Mouse (Mus musculus): ENCODE data around the gene Agtpbp1. TPM values are rescaled to one million over a fixed set of nuclear protein-coding genes. Genes with fewer than 3 reads are reported as not detected.
A peak's percentile ranks its signal among the peaks of the same experiment; 100 is the strongest.

Gene Agtpbp1
- polyA plus RNA-seq, 1 experiment from 2014 or later = 9.3 TPM

DNA sequence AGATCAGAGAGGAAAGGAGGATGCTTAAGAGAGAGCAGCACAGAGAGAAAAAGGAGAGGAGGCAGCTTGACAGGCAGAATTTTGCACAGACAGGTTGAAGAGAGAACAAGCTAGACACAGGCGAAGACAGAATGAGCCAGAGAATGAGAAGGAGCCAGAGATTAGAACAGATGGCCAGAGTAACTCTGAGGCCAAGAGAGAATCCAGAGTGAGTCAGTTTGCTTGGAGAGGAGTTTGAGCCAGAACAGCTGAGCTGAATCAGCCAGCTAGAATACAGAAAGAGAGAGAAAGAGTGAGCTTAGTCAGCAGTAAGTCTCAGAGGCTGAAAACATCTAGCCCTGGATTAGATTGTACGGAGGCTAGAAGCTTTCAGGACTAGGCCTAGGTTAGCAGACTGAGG, 12.5 kb downstream of the Agtpbp1 start:
- ATAC-seq (ENCODE audit: insufficient number of reproducible peaks, insufficient read depth, low FRiP score, low TSS enrichment, low read depth) = no peak
- Histone ChIP-seq H3K27ac (no peak overlapping the region), H3K27me3 (no peaks in the 10 kb centered on the region), H3K4me1 (replicated peaks) (no peaks in the 10 kb centered on the region), H3K9ac (replicated peaks) (no peak overlapping the region), H3K4me2 (no peak overlapping the region), H3K9me3 (no peaks in the 10 kb centered on the region), H3K36me3 (no peaks in the 10 kb centered on the region), H3K4me3 (replicated peaks) (no peak overlapping the region)
- 82% methylated on average over 2 of the region's 2 CpGs for WGBS

DNA sequence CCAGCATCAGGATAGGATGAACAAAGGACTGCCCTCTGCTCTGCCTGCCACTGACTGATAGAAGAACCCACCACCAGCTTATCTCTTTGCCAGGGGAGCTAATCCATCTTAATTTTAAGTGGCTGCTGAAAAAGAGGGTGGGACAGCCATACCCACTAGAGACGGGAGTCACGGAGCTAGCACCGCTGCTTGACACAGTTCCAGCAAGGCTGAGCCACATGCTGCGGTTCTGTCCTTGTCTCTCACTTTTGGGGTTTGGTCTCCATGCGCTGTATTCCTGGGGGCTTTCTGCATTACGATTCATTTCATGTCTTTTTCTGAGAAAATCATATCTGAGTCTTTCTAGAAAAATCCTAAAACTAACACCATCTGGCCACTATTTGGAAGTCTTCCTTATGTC, 13.9 kb downstream of the Agtpbp1 start:
- H3K27me3 ChIP-seq = no peaks in the 10 kb centered on the region; the same call in 1 of the 2 replicates
- 87% methylated on average over 6 of the region's 6 CpGs for WGBS
- ATAC-seq (ENCODE audit: insufficient number of reproducible peaks, insufficient read depth, low FRiP score, low TSS enrichment, low read depth) = no peak
- H3K4me3 ChIP-seq (replicated peaks) = no peak overlapping the region
- H3K4me2 ChIP-seq = no peak overlapping the region
- no peaks in the 10 kb centered on the region for H3K4me1 ChIP-seq (replicated peaks)
- no peak overlapping the region for H3K27ac ChIP-seq
- H3K9ac ChIP-seq (replicated peaks) = no peak overlapping the region
- no peaks in the 10 kb centered on the region for H3K36me3 ChIP-seq
- no peaks in the 10 kb centered on the region for H3K9me3 ChIP-seq

DNA sequence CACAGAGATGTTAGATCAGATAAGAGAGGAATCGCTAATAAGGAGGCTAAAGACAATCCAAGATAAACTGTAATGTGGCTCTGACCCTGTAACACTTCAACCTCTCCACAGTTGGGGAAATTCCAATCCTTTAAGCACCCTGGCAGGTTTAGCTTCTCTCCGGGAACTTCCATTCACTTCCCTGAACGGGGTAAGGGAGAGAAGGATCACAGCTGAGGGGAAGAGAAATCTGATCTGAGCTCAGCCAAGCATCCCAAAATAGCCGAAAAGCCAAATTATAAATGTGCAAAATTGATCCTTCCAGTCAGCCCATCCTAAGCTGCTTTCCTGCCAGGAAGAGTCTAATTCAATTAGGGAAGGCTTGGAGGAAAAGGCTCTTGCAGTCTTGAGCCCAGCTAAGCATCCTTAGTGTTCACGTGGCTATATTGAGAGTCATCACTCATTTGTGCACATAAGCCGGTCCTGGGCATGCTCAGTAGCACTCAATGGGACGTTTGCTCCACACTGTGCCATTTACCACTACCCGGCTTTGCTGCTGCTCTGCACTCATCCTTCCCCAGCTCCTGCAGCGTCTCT, 19.0 kb downstream of the Agtpbp1 start:
- H3K27me3 ChIP-seq = no peaks in the 10 kb centered on the region; the same call in 1 of the 2 replicates
- no peak overlapping the region for H3K27ac ChIP-seq
- H3K36me3 ChIP-seq = no peaks in the 10 kb centered on the region
- 73% methylated on average over 9 of the region's 9 CpGs for WGBS
- H3K9me3 ChIP-seq = no peaks in the 10 kb centered on the region
- no peak overlapping the region for H3K4me3 ChIP-seq (replicated peaks)
- H3K4me1 ChIP-seq (replicated peaks) = no peaks in the 10 kb centered on the region
- no peak for ATAC-seq (ENCODE audit: insufficient number of reproducible peaks, insufficient read depth, low FRiP score, low TSS enrichment, low read depth)
- no peak overlapping the region for H3K4me2 ChIP-seq
- no peak overlapping the region for H3K9ac ChIP-seq (replicated peaks)

DNA sequence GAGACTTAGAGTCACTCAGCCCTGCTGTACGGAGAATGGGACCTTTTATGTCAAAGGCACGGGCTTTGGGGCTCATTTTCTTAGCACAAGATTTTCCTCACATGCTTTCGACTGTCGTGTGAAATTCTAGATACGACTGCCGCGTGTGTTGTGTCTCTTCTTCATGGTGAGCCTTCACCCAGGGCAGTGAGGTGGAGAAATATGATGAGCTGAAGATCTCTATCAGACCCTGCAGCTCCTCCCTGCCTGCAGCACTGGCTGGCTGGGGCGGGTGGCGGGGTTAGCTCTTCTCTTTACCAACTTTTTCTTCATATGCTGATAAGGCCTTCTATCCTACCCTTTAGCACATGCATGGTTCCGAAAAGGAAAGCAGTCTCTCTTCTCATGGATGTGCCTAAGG, 20.1 kb downstream of the Agtpbp1 start:
- no peak overlapping the region for H3K27ac ChIP-seq
- H3K4me3 ChIP-seq (replicated peaks) = no peak overlapping the region
- no peak for ATAC-seq (ENCODE audit: insufficient number of reproducible peaks, insufficient read depth, low FRiP score, low TSS enrichment, low read depth)
- no peaks in the 10 kb centered on the region for H3K9me3 ChIP-seq
- no peaks in the 10 kb centered on the region for H3K4me1 ChIP-seq (replicated peaks)
- WGBS = 83% methylated on average over 10 of the region's 10 CpGs
- no peaks in the 10 kb centered on the region; the same call in 1 of the 2 replicates for H3K27me3 ChIP-seq
- no peak overlapping the region for H3K9ac ChIP-seq (replicated peaks)
- no peak overlapping the region for H3K4me2 ChIP-seq
- H3K36me3 ChIP-seq = no peaks in the 10 kb centered on the region

DNA sequence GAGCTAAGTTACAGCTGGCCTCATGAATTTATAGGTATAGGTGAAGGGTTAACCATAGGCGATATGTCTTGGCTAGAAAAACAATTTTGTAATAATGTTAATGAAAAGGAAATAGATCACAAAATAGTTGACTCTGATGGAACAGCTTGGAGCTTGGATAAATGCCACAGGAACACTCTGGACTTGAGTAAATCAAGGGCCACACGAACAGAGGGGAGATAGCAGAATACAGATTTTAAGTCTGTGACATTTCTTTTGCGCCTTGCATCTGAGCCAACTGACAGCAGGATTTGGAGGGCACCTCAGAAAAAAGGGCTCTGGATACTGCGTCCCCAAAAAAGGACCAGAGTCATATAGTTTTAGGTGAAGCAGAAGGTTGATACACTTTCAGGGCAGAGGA, 20.5 kb downstream of the Agtpbp1 start:
- H3K9ac ChIP-seq (replicated peaks) = no peak overlapping the region
- H3K27me3 ChIP-seq = no peaks in the 10 kb centered on the region; the same call in 1 of the 2 replicates
- ATAC-seq (ENCODE audit: insufficient number of reproducible peaks, insufficient read depth, low FRiP score, low TSS enrichment, low read depth) = no peak
- no peaks in the 10 kb centered on the region for H3K36me3 ChIP-seq
- no peak overlapping the region for H3K4me2 ChIP-seq
- H3K9me3 ChIP-seq = no peaks in the 10 kb centered on the region
- no peak overlapping the region for H3K4me3 ChIP-seq (replicated peaks)
- no peaks in the 10 kb centered on the region for H3K4me1 ChIP-seq (replicated peaks)
- WGBS = 89% methylated on average over 4 of the region's 4 CpGs
- no peak overlapping the region for H3K27ac ChIP-seq

DNA sequence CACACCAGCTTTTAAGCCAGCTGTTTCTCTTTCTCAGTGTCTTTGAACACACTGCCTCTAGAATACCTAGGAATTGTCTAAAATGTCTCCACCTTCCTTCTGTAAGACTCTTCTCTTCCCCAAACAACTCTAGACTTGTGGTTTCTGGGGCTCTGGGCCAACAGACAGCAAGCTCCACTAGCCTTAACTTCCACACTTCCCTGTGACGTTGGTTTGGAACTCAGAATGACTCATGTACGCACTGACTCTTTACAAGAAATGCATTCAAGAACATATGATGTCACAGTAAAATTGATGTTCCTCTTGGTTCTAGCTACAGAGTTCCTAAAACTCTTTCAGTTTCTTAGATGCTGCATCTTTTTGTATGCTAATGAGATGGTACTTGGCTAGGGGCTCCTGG, 22.6 kb downstream of the Agtpbp1 start:
- Histone ChIP-seq H3K27me3 (no peaks in the 10 kb centered on the region; the same call in 1 of the 2 replicates), H3K9me3 (no peaks in the 10 kb centered on the region), H3K9ac (replicated peaks) (no peak overlapping the region), H3K4me1 (replicated peaks) (peaks cover 4% of the 10 kb centered on the region; the same call in 1 of the 2 replicates), H3K36me3 (no peaks in the 10 kb centered on the region), H3K4me3 (replicated peaks) (no peak overlapping the region), H3K4me2 (no peak overlapping the region), H3K27ac (no peak overlapping the region)
- 92% methylated on average over 2 of the region's 2 CpGs for WGBS
- no peak for ATAC-seq (ENCODE audit: insufficient number of reproducible peaks, insufficient read depth, low FRiP score, low TSS enrichment, low read depth)

DNA sequence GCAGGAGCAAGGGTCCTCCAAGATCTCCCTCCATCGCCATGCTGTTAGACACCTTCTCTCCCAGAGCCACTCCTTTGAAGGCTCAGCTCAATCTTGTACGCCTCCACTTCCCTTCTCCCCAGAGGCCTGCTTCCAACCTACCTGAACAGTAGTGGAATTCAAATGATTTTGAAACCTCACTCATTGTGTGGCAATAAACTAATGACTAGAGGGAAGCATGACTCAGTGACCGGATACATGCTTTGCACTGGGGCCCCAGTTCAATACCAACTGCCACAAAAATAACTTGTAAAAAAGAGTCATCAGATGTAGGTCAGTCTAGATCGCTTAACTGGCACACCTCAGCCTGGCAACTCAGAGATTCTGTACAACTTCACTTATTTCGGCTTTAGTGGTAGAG, 26.3 kb downstream of the Agtpbp1 start:
- no peak overlapping the region for H3K4me2 ChIP-seq
- WGBS = 88% methylated on average over 5 of the region's 5 CpGs
- H3K4me1 ChIP-seq (replicated peaks) = peaks cover 16% of the 10 kb centered on the region
- no peak overlapping the region for H3K4me3 ChIP-seq (replicated peaks)
- no peak overlapping the region for H3K9ac ChIP-seq (replicated peaks)
- no peak for ATAC-seq (ENCODE audit: insufficient number of reproducible peaks, insufficient read depth, low FRiP score, low TSS enrichment, low read depth)
- no peaks in the 10 kb centered on the region for H3K9me3 ChIP-seq
- no peak overlapping the region for H3K27ac ChIP-seq
- H3K27me3 ChIP-seq = 0 out of 2 replicates have a peak, but pooled peaks cover 4% of the 10 kb centered on the region
- H3K36me3 ChIP-seq = no peaks in the 10 kb centered on the region

DNA sequence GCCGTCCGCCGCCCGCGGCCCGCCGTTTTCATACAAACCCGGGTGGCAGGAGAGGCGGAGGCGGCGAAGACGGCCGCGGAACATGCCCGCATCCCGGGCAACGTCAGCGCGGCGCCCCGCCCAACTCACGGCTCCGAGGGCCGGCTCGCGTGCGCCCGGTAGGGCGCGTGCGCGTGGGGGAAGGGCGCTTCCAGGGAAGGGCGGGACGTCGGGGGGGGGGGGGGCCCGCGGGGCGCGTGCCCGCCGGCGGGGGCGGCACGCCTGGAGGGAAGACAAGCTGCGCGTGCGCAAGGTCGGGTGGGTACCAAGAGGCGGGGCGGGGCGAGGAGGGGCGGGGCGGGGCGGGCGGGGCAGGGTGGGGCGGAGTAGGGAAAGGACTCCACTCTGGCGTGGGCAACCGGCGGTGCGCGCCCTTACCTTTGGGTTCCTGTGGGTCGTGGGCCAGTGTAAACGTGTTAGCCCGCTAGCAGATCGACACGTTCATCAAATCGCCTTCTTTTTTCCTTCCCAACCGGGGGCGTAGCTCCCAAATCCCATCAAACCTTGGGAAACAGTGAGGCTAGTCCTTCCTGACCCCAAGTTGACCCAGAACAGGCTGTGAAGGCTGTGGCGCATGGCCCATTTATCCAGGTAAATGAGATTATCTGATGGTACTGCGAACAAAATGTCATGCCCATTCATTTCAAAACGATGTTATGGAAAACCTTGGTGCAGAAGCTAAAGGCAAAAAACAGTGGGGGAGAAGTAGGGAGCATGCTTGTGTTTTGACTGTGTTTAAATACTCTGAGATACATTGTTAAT, 27.6 kb downstream of the Agtpbp1 start:
- H3K4me2 ChIP-seq = peak overlapping the region; percentile 92
- H3K9me3 ChIP-seq = no peaks in the 10 kb centered on the region
- peak overlapping the region; percentile 78 for H3K9ac ChIP-seq (replicated peaks)
- peak overlapping the region; percentile 59; the same call in 1 of the 2 replicates for H3K27ac ChIP-seq
- WGBS = under 1% methylated on average over 45 of the region's 73 CpGs
- H3K4me3 ChIP-seq (replicated peaks) = peak overlapping the region; percentile 87
- H3K4me1 ChIP-seq (replicated peaks) = peaks cover 16% of the 10 kb centered on the region
- H3K27me3 ChIP-seq = 0 out of 2 replicates have a peak, but pooled peaks cover 4% of the 10 kb centered on the region
- peak; percentile 75; the same call in 1 of the 2 replicates for ATAC-seq (ENCODE audit: insufficient number of reproducible peaks, insufficient read depth, low FRiP score, low TSS enrichment, low read depth)
- H3K36me3 ChIP-seq = no peaks in the 10 kb centered on the region

DNA sequence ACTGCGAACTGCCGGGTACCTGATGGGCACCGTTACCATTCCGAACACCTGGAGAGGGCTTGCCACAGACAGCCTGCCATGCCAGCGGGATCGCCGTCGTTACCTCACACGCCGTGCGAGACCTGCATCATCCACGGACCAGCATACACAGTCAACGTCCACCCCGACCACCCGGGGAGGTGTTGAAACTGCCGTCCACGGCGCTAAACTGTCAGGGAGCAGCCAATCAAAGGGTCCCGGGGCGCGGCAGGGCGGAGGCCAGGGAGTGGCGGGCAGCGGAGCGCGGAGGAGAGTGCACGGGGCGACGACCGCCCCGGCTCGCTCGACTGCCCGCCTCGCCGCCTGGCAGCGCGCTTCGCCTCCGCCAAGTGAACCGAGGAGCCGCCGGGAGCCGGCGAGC, 28.4 kb downstream of the Agtpbp1 start:
- peak overlapping the region; percentile 59; the same call in 1 of the 2 replicates for H3K27ac ChIP-seq
- peak; percentile 24 for ATAC-seq (ENCODE audit: insufficient number of reproducible peaks, insufficient read depth, low FRiP score, low TSS enrichment, low read depth)
- WGBS = 1% methylated on average over 38 of the region's 45 CpGs
- H3K27me3 ChIP-seq = 0 out of 2 replicates have a peak, but pooled peaks cover 4% of the 10 kb centered on the region
- no peaks in the 10 kb centered on the region for H3K9me3 ChIP-seq
- H3K9ac ChIP-seq (replicated peaks) = peak overlapping the region; percentile 78
- H3K4me2 ChIP-seq = peak overlapping the region; percentile 92
- H3K4me1 ChIP-seq (replicated peaks) = peaks cover 16% of the 10 kb centered on the region
- no peaks in the 10 kb centered on the region for H3K36me3 ChIP-seq
- peak overlapping the region; percentile 87 for H3K4me3 ChIP-seq (replicated peaks)

DNA sequence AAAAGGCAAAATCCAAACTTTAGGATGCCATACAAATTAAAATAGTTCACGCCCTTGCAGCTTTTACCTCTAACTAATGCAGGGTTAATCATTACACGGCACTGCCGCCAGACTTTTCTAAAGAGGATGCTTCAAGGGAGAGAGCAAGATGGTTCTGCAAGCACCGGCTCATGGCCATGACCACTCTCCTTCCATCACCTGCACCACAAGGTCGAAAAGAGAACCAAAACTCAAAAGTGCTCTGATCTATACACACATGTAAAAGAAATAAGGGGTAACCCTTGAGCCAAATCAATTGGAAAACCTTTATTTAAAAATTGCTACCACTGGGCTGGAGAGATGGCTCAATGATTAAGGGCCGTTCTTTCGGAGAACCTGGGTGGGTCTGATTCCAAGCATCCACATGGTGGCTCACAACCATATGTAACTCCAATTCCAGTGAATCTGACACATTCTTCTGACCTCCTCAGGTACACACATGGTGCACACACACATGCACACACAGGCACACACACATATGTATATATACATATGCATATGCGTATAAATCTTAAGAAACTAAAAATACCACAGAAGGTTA, 29.3 kb downstream of the Agtpbp1 start:
- H3K36me3 ChIP-seq = no peaks in the 10 kb centered on the region
- H3K4me1 ChIP-seq (replicated peaks) = peaks cover 16% of the 10 kb centered on the region
- ATAC-seq (ENCODE audit: insufficient number of reproducible peaks, insufficient read depth, low FRiP score, low TSS enrichment, low read depth) = no peak
- peak overlapping the region; percentile 92 for H3K4me2 ChIP-seq
- H3K9ac ChIP-seq (replicated peaks) = no peak overlapping the region
- H3K27ac ChIP-seq = no peak overlapping the region
- no peak overlapping the region for H3K4me3 ChIP-seq (replicated peaks)
- H3K27me3 ChIP-seq = 0 out of 2 replicates have a peak, but pooled peaks cover 4% of the 10 kb centered on the region
- WGBS = 73% methylated on average over 8 of the region's 8 CpGs
- no peaks in the 10 kb centered on the region for H3K9me3 ChIP-seq

DNA sequence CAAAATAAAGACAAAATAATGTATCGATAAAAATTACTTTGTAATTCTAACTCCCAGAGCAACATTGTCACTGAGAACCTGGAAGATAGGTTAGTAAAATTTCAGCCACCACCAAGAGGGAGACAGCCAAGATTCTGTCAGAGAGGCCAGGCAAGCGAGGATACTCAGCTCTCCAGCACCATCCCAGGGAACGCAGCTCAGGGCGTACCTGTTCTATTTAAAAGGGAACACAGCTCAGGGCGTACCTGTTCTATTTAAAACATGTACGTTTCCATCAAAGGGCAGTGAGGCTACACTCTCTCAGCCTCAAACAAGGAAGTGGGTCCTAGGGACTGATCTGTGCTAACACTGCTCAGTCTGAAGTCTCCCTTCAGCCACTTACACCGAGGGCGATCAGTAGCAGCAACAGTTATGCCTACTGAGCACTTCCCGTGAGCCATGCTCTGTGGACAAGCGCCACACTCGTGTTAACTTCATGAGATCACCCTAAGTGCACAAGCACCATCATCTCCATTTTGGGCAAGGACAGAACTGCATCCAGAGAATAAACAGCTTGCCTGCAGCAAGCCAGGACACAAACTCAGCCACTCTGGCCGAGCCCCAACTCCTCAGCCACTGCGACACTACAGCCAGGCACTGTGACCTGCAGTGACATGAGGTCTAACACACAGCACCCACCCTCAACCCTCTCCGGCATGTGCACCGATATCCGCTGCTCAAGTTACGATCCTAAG, 30.1 kb downstream of the Agtpbp1 start:
- WGBS = 67% methylated on average over 17 of the region's 17 CpGs
- H3K4me2 ChIP-seq = 0 out of 2 replicates have a peak overlapping the region, but pooled peaks have one; percentile 5
- H3K9me3 ChIP-seq = no peaks in the 10 kb centered on the region
- H3K4me1 ChIP-seq (replicated peaks) = peaks cover 16% of the 10 kb centered on the region
- H3K4me3 ChIP-seq (replicated peaks) = no peak overlapping the region
- H3K27ac ChIP-seq = no peak overlapping the region
- ATAC-seq (ENCODE audit: insufficient number of reproducible peaks, insufficient read depth, low FRiP score, low TSS enrichment, low read depth) = no peak
- H3K9ac ChIP-seq (replicated peaks) = no peak overlapping the region
- 0 out of 2 replicates have a peak, but pooled peaks cover 4% of the 10 kb centered on the region for H3K27me3 ChIP-seq
- H3K36me3 ChIP-seq = no peaks in the 10 kb centered on the region

Data from limb, embryonic 12.5 days (tissue).